Mouse (Mus musculus) lung, postnatal 10 days (tissue): ENCODE measurements around the gene Pdik1l.

Source experiments
- DNase-seq: peaks from one replicate; pipeline ENCODE4 v3.0.0; 2021

The Pdik1l gene

DNA sequence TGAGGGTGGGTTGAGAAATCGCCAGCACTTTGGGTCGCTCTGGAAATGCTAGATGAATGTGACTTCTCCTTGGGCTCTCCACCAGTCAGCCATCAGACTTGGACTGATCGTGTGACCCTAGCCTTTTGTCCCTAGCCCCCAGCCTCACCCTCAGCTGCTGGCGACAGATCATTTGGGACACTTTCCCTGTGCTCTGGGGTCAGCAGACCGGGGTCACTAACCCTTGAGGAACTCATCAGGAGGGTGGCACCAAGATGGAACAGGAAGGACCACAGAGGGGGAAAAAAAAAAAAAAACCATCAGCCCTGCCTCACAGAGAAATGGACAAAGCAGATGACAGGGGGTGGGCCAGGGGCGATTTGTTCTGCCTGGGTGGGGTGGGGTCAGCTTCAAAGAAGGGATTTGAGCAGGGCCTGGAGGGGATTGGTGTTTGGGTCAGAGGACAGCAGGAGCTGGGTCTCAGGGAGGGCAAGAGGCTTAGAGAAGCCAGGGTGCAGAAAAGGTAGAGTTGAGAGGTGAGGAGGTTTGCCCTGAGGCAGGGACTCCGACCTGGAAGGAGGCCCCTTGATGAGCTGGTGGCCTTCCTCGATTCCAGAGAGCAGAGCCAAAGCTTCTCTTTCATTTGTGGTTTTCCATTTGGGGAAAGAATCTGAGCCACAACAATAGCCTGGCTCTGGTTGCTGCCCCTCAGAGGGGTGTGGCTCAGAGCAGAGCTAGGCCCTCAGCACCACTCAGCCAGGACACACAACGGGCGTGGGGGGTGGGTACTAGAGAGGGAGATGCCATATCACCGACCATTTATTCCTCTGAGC, 30.3 kb downstream of the Pdik1l start:
- no peak for DNase-seq

DNA sequence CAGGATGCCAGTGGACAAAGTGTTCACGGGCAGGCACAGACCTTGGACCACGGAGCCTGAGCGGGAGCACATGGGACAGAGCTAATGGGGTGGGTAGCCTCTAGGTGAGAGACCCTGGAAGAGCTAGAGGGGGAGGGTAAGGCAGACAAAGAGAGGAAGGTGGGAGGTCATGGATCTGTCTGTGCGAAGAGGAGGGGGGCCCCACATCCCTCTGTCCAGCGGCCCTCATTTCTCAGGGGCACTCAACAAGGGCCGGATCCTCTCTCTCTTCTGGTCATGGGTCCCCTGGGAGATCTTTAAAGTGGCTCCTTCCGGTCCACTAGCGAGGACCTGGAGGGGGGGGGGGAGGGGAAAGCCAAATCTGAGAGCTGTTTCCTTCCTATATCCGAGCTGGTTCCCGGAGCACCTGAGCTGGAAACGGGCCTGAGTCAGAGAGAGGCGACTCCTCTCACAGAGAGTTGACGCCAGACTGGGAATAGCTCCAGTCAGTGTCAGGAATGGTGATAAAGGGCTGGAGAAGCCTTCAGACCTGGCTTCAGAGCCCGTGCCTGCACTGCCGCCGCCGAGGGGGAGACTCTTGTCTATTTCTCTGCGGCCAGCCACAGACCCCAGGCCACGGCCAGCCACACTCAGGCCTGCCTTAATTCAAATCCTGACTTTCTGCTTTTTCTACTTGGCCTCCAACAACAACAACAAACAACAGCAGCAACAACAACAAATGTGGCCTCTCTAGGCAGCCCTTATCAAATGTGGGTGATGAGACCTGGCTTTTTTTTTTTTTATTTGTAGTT, 31.1 kb downstream of the Pdik1l start:
- no peak for DNase-seq

DNA sequence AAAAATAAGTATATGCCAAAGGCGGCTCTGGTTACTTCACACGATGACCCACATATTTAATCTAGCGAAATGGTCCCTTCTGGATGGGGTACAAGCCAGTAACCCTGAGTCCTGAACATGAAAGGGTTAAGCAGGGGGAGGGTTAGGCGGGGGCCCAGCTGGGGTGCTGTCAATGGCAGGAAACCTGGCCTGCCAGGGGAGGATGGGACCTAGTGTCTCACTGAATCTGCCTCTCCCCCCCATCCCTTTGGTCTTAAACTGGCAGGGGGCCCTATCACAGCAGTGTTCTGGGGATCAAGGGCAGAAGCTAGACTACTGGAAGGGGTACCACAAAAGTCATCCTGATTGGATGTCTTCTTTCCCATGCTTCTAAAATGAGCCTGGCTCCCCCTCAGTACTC, 31.8 kb downstream of the Pdik1l start:
- peak; percentile 66 for DNase-seq

DNA sequence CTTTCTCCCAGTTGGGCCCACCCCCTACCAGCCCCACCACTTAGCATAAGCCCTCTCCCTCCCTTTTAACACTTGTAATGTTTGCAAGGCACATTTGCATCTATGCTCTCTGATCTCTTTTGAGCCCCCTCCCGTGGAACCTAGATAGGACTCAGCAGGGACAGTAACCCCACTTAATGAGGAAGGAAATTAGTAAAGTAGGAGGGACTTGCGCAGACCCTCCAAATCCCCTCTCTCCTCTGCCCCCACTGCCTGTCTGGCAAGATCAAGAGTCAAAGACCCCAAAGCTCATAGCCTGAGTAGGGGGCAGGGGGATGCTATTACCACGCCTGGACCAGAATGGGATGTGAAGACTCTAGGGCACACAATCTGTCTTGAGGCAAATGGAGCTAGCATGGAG, 32.9 kb downstream of the Pdik1l start:
- no peak for DNase-seq

DNA sequence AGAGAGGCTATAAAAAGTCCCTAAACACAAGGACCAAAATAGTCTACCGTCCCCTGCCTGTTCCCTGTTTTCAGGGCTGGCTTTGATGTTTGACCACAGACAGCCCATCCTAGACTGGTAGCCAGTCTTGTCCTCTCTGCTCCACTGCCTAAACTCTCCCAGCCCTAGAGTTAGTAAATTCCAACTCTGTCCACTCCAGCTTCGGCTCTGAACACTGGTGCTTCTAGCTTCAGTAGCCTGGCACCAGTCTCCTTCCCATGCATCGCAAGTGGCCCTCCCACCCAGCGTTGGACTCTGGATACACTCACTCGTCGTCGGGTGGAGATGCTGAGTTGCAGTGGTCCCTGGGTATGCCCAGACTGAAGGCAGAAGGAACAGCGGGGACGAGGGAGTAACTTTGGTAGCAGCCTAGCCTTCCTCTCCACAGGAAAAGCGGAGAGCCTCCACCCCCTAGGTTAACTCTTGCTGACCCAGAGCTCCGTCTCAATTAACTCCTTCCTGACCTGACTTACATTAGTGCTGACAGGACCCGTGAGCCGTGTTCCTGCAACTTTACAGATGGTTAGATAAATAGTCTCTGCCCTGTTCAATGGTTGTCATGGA, 33.9 kb downstream of the Pdik1l start, which contains the start of gene Grrp1:
Grrp1 (minus strand) TSS at position 385 of the 603 bp plus-strand sequence.
- DNase-seq = peak; percentile 58

DNA sequence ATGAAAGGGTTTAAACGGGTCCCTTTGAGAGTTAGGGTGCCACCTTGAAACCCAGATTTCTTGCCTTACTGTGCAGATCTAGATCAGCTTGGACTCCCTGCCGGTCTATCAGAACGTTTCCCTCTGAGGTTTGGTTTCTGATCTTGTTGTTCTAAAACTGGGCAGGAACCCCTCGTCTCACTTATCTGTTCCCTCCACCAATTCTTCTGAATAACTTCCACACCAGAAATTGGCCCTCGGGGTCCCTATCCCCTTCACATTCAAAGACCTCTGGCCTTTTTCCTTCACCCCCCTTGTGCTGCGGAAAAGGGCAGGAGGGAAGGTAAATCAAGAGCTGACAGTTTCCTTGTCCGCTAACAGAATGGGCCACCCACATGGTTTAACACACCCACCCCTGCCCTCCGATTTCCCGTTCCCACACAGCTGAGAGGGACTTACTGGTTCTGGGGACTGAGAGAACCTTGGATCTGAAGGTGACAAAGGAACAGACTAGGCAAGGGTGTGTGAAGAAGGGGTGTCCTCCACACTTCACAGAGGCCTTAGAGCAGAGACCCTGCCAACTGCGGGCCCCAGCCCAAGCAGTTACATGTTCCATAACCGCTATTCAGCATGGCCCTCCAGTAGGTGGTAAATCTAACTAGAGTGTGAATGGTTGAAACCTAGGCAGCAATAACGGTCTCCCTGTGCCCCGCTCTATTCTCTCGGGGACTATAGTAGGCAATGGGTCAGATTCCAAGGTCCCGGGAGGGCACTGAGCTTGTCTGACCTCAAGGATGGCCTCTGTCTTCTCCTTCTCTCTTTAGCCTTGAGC, 34.6 kb downstream of the Pdik1l start:
- no peak for DNase-seq

DNA sequence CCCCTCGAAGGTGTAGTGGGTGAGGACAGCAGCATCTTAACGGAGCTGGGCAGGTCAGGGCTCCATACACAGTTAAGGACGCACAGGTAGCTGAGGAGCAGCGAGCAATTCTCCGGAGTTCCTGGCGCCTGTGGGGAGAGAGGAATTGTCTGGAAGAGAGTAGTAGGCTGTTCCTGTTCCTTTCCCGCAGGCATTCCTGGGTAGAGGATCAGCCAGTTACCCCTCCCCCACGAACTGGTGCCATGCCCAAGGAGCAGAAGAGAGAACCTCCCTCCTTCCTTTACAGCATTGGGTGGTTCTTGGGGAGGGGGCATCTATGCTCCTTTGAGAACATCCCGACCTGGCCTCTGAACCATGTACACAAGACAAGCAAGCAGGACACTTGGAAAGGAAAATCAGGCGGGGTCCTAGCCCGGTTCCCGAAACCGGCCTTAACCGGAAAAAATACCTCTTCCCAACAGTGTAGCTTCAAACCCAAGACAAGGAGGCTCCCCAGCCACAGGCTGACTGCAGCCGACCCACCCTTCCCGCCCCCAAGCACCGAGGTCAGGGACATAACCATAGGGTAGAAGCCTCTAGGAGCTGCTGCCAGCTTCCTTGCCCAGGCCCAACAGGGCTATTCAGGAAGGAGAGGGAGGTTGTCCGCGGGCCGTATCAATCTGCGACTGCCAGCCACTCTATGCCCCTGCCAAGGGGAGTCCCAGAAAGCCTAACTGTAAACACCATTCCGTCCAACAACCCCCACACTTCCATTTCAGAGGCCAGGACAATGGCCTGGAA, 35.4 kb downstream of the Pdik1l start:
- DNase-seq = peak; percentile 57

DNA sequence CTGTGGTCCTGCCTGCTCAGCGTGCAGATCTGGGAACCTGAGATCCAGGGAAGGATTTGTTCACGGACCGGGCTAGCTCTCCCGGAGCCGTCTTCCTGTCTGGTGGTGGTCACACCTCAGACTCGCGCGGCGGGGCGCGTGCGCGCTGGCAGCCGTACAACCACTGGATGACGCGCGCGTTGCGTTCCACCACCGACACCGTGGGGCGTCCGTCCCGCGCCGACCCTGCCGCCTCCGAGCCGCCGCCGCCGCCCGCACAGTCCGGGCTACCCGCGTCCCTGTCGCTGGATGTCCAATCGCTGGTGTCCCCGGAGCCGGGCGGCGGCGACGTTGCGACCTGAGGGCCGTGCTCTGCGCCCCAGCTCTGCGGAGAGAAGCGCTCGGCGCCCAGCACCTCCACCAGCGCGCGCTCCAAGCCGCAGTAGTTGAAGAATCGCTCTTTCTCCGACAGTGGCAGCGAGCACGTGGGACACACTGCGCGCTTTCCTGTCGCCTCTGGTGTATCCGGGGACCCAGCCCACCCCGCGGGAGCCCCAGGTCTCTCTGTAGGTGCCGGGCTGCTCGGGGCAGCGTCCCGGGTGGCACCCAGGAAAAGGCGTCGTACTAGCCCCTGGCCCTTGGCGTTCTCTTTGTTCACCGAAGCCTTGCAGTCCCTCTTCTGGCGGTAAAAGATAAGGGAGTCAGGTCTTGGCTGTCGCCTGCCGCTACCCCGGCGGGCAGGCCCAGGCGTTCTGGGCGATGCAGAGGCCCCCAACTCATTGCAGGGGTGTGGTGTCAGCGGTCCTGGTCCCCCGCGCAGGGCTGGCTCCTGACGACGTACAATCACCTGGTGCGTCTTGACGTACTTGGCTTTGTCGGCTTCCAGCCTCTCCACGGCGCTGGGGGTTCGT, 36.2 kb downstream of the Pdik1l start:
- DNase-seq = peak; percentile 48

DNA sequence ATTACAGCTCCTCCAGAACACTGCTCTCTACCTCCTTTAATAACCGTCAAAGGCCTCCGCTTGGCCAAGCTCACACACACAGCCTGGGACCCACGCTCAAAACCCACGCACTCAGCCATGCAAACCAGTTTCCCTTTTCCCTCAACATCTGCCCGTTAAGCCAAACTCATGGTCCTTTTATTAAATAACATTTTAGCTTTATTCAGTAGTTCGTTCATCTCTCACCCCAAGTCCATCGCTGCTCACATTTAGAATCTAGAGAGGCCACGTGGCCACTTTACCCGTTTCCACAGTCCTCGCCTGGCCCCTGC, 36.8 kb downstream of the Pdik1l start:
- DNase-seq = no peak

DNA sequence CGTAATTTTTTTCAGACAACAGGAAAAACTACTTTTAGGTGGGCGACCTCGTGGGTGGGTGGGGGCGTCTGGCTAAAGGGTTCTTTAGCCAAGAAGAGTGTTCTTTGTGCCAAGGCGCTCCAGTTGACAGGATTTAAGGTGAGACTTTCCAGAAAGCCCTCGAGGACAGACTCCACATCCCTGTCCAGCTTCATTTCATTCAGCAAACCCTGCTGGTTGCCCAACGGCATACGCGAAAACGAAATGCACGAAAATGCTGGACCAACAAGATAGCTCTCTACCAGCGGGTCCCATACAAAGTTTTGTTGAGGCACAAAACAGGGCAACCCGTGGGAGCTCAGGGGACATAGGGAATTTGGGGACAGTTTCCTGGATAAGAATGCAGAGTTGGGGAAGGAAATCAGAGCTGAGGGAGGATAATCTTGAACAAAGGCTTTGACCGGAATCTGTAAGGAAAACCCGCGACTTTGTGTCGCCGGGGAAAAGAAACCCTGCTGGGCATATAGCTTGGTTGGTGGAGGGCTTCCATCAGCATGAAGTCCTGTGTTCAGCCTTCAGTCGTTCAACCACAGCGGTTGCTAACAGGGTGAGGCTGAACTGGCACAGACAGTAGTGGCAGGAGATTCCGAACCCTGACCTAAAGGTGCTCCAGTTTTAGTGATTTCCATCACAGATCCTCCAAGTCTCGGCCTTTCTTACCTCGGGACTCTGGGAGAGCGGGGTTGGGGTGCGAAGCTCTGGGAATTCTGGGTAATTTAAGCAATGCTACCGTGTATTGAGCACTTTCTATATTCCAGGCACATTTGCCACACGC, 37.4 kb downstream of the Pdik1l start:
- DNase-seq = no peak

DNA sequence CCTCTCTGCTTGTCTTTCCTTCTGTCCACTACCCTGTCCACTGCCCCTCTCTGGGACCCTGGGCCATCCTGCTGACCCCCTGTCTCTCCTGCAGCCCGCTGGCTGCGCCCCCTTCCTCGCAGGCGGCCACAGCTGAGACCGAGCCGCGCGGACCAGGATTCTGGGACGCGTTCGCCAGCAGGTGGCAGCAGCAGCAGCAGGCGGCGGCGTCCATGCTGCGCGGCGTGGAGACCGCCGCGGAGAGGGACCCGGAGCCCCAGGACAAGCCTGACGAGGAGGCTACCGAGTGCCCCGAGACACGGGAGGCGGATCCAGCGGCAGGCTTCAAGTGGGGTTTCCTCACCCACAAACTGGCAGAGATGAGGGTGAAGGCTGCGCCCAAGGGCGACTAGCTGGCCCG, 38.0 kb downstream of the Pdik1l start:
- peak; percentile 84 for DNase-seq

DNA sequence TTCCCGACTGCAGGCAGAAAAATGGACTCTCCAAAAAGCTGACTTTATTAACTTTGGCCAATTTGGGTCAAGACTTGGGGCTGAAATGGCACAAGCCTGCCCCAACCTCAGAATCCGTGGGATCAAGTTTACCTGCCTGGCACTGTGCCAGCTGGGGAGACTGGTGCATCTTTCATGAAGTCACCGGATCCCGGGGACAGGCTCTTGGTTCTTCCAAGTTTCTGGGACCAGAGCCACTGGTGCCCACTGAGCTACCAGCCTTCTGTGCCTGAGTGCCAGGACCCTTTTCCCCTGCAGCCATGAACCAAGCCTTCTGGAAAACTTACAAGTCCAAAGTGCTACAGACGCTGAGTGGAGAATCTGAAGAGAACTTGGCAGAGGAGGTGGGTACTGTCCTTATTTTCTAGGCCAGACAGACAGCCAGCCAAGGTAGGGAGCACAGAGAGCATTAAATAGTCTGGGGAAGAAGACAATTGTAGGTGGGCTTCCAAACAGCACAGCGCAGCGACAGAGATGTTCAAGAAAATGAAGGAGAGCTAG, 40.9 kb downstream of the Pdik1l start, which contains the start of gene Gm30191:
Gm30191 (plus strand) TSS at position 217 of the 540 bp plus-strand sequence.
- no peak for DNase-seq

DNA sequence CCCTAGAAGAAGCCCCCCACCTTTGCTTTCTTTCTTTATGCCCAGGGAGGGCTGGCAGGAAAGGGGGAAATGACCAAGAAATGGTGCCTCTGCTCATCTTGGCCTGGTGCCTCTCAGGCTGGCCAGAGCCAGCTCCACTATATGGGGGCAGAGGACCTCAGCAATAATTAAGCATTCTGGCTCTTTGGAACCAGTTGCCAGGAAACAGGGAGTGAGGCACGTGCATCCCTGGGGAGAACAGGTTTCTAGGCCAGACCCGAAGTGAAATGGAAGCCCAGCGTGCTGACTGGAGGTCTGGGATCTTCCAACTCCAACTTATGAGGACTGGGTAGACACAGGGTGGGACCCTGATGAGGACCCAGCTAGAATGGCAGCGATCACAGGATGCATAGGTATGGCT, 41.4 kb downstream of the Pdik1l start:
- DNase-seq = no peak

DNA sequence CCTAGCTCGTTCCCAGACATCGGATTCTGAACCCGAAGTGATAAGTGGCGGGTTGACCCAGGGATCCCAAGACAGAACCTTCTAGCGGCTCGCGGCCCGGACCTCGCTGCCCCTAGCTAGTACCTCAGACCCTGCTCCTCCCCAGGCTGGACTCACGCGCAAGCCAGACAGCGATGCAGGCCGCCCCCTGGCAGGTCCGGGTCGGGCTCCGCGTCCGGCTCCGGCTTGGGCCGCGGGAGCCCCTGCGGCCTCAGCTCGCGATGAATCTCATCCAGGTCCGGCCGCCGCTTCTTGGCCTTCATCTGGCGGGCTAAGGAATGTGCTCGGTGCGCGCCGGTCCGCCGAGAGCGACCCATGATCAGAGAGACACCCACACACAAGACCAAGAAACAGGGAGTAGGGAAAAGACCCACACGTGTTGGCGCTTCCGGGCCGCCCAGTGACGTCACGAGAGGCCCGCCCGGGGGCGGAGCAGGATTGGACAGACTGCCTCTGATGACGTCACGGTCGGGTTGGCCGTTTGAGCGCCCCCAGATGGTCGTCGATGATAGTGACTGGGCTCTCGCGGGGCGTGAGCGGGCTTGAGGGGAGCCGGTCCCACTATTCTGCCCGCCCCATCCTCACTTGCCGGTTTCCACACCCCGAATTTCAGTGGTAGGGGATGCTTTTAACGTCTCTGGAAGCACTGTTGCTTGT, 42.4 kb downstream of the Pdik1l start, which contains the start of gene Zfp593:
Zfp593 (minus strand) TSS at position 445 of the 696 bp plus-strand sequence.
- peak; percentile 96 for DNase-seq

DNA sequence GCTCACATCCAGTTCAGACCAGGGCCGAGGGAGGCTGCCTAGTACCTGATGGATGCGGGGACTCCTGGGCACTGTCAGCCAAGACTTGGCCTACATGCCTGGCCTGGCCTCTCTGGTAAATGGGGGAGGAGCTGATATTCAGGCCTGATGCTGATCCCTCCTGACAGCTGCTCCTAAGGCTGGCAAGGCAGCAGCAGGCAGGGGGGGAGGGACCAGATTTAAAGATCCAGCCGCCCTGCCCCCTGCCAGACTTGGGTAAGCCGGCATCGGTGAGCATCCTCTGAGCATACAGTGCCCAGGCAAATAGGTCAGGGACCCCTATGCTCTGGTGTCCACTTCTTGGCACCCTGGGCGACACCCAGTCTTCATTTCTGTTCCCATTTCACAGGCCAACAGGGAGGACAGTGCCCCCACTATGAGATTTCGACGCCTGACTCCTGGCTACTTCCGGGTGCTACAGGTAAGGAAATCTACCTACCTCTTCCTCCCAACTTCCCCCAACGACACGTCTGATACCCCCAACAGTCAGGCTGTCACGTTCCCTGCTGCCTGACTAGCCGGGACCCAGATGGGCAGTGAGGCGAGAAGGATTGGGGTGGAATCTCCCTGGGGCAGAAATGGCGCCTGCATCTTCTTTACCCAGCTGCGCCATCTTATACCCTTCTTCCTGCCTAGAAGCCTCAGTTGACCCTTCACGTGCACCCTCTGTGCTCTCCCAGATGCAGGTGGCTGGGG, 44.0 kb downstream of the Pdik1l start, which contains the start of gene E130218I03Rik:
E130218I03Rik (plus strand) TSS at position 147 of the 735 bp plus-strand sequence.
- DNase-seq = no peak

DNA sequence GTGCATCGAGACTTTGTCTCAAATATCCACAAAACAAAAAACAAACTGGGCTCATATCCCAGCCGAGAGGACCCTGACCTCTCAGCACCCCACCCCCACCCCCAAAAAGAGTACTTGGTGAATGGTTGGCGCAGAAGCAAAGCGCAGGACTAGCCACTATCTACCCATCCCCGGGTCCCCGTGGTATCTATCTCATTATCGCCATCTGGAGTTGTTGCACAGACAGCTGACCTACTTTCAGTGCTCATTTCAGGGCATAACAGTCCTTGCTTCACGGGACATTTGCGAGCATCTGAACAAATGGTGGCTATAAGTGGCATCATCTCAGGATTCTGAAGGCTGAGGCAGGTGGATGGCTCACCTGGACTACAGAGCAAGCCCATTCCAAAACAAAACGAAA, 49.0 kb downstream of the Pdik1l start:
- DNase-seq = no peak

DNA sequence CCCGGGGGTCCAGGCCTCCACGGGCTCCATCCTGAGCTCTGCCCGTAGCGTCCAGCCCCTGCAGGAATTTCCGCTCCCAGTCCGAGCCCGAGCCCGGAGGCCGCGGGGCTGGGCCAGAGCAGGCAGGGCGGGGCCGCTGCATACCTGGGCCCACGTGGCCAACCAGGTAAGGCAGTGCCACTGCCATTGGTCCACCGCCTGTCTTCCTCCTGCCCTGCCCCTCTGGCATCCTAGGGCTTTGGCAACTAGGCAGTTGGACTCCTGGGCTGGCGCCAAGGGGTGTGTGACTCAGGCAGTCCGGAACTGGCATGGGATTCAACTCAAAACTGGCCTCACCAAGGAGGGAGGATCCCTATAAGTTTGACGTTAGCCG, 49.4 kb downstream of the Pdik1l start, which contains the start of gene Cnksr1:
Cnksr1 (minus strand) TSS at position 121 of the 373 bp plus-strand sequence.
- peak; percentile 93 for DNase-seq
